Mouse (Mus musculus) cerebellum, postnatal 10 days (tissue): ENCODE measurements at regions not wholly inside any gene's neighbourhood (a gene's known extent, or its start where the extent isn't known, plus 50 kb on each side); places are given as distances from the start of the nearest gene placed in this dataset.

Experiments
- DNase-seq, 2 experiments: peaks; one replicate each; pipeline ENCODE4 v3.0.0; 2021; ENCODE audit warnings: mixed read lengths in 2 of 2

DNA sequence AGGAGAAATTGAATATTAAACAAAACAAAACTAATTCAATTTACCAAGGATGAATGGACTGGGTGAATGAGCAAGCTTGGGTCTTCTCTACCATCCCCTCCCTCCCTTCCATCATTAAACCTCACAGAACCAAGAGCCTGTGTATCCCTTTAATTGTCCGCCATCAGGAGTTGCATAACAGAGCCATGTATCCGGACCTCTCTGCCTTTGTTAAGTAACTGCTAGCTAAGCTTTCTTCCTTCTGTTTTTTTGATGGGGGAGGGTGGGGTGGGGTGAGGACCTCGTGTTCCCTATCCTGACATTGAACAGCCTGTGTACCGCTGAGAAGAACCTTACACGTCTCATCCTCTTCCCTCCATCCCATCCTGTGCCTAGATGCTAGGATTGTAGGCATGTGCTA, 274.0 kb downstream of the Pmp22 start:
- no peak for DNase-seq

- DNase-seq: peak; percentile 91 to 93
These were observed 275.9 kb downstream of the Pmp22 start for GRCm38 (mm10) chr11:63404719-63405118.

DNA sequence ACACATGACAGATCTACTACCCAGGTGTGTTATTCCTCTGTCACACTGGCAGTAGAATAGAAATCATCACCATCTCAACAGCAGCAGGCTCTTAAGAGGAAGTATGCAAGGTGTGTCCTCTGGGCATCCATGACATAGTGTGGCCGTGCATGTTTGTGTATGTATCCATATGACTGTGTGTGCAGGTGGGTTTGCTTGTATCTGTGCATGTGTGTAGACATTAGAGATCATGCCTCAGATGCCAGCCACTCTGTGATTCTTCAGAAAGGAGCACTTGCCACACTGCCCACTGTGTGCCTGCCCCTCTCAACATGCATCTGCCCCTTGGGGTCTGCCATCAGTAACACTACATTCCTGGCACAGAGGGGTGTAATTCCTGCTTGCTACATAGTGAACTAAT, 280.6 kb downstream of the Pmp22 start:
- DNase-seq: no peak

- DNase-seq: no peak
These were observed 282.1 kb downstream of the Pmp22 start for GRCm38 (mm10) chr11:63410921-63411320.

- DNase-seq: peak in 1 of 2 experiments; percentile 13
These were observed 283.7 kb downstream of the Pmp22 start for GRCm38 (mm10) chr11:63412364-63412991.

- no peak for DNase-seq
These were observed 284.3 kb downstream of the Pmp22 start for GRCm38 (mm10) chr11:63413106-63413505.

DNA sequence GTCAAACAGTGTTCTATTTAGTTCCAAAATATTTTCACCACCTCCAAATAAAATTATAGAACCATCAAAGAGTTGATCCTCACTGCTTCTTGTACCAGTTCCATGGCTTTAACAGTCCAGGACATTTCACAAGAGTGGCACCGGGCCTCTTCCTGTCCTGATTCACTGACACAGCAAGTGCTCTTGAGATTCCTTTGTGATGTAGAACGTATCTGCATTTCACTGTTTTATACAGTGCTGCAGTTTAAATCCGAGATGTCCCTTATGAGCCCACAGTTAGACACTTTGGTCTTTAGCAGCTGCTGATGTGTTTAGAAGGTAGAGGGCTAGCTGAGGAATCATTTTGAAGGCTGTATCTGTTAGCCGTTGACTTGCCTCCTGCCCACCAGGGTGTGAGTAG, 284.8 kb downstream of the Pmp22 start:
- no peak for DNase-seq

DNA sequence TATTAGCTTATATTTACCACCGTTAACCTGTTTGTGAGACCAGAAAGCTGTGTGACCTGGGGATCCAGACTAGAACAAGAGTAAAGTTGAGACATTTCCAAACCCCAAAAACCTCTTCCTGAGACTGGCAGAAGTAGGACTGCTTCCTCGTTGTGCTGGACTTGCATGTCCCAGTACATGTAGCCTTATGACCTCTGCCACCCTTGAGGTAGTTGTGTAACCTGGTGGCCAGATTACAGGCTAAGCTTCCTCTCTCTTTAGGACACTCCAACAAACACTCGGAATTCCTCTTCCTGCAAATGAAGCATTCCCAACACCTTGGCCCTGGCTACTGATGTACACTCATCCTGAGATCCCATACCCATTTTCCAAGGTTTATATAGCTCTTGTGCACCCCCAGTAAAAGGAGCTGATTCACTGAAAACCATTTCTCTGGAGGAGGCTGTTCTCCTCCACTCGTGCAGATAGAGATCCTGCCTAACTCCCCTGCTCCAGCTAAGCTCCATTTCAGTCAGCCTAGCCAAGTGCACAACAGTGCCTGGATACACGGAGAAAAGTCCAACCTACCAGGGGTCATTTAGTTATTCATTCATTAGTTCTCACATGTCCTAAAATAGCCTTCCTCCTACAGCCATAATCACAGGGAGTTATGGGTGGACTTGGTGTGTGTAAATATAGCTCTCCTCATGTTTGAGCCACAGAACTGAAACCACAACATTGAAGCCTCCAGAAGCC, 289.4 kb downstream of the Pmp22 start:
- DNase-seq: no peak

- no peak for DNase-seq
These were observed 291.6 kb downstream of the Pmp22 start for GRCm38 (mm10) chr11:63420341-63420740.

DNA sequence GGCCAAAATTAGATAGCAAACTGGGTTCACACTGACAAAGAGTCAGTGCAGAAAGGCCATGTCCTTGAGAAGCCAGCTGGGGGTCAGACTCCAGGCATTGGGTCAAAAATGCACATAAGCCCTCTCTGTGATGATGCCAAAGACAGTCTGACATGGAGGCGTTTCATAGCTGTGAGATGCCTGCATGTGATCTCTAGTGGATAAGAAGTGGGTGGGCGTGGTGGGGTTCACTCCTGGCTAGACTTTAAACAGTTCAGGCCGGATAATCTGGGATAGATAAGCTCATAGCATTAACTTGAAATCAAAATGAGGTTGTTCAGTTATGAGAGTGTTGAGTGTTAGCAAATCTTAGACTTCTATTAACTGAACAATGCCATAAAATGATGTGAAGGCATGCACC, 293.3 kb downstream of the Pmp22 start:
- DNase-seq: no peak

- no peak for DNase-seq
These were observed 295.5 kb downstream of the Pmp22 start for GRCm38 (mm10) chr11:63424319-63424718.

DNA sequence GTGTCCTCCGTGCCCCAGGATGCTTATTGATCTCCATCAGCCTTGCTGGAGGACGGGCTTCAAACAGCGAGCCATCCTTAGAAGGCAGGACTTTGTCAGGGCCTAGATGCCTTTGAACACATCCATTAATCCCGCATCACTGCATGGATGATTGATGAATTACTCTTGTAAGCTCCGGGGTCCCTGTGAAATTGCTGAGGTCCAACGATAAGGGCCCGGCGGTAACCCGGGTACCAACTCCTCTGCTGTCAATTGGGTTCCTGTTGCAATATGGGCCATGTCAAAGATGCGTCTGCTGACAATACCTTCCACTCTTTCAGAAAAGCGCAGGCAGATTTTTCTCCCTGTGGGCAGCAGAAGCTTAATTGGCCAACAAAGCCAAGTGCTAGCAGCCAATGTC, 297.0 kb downstream of the Pmp22 start:
- DNase-seq: no peak

- DNase-seq: no peak
These were observed 325.0 kb downstream of the Pmp22 start for GRCm38 (mm10) chr11:63453786-63454185.

DNA sequence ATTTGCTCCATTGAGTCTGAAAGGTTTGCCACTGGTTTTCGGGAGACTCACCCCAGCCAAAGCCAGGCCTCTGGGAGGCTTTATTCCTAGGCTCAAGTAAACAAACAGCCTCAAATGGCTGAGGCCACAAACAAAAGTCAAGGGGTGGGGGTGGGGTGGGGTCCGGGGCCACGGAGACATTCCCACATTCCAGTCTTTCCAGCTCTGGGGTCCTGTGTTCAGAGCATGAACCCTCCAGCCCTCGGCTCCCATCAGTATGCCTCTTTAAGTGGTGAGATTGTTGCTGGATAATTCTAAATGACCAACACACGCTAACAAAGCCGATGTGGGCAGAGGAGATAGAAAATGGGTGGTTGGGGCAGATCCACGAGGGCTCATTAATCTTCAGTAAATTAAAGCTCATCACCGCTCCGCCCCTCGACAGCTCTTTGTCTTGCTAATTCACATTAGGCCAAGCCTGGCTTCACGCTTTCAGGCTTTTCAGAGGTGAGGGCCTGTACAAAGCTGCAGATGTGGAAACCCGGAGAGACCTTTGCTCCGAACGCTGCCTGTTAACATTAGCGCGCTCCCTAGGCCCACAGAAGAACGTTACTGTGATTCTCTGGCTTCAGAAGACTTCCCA, 326.2 kb downstream of the Pmp22 start:
- DNase-seq: no peak

DNA sequence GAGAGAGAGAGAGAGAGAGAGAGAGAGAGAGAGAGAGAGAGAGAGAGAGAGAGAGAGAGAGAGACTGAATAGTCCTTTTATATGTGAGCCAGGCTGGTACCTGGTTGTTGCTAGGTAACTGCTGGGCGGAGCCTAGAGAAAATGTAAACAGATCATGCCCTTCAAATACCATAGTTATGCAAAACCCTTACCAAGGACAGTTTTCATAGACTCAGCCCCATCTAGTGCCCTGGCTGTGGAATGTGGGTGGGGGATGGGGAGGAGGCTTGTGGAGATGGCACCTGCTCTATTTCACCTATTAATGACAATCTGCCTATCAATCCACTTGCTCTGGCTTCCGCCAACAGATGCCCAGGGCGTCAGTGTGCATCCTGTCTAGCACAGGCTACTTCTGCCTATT, 327.6 kb downstream of the Pmp22 start:
- DNase-seq: peak; percentile 47 to 53

GRCm38 (mm10) chr11:63457250-63457649, 328.5 kb downstream of the Pmp22 start:
- DNase-seq: no peak

- no peak for DNase-seq
These were observed 331.4 kb downstream of the Pmp22 start for GRCm38 (mm10) chr11:63460146-63460545.

- DNase-seq: peak; percentile 38 to 48
These were observed 335.1 kb downstream of the Pmp22 start for GRCm38 (mm10) chr11:63463797-63464331.

- DNase-seq: no peak
These were observed 337.2 kb downstream of the Pmp22 start for GRCm38 (mm10) chr11:63465941-63466340.

DNA sequence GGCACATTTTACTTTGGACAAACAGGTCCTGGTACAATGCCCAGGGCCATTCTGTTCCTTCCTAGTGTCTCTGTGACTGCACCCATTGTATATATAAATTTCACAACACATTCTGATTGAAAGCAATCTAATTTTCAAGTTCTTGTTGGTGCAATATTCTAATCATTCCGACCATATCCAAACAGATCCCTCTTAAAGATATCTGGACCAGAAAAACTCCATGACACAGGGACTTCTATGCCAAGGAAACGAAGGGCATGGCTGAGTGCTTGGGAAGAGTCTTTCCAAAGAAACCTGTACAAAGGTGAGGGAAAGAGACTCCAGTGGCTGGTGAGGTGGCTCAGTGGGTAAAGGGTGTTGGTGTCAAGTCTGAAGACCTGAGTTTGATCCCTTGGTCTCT, 337.8 kb downstream of the Pmp22 start:
- DNase-seq: no peak

DNA sequence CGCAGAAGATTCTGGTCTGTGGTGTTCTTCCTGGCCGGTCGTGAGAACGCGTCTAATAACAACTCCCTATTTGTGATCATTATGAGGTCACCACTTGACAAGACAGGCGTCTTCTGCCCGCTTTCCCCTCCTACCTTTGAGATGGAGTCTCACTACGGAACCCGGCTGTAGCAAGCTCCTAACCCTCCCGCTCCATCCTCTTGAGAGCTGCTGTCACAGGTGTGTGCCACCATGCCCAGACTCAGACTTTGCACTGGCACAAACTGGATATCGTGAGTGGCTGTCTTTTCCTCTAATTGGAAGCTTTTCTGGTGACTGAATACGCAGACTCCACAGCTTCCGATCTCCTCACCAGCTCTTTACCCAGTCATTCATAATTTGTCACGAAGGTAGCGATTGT, 346.0 kb downstream of the Pmp22 start:
- no peak for DNase-seq

- DNase-seq: no peak
These were observed 353.0 kb downstream of the Pmp22 start for GRCm38 (mm10) chr11:63481676-63482310.

- no peak for DNase-seq
These were observed 353.8 kb downstream of the Pmp22 start for GRCm38 (mm10) chr11:63482593-63482992.
